Mouse (Mus musculus) bone marrow, adult 2 months (tissue): ENCODE data around the gene Fhl2.

Experiments
- CTCF ChIP-seq: fragments of 200-500 bp; IDR thresholded peaks from 2 replicates; pipeline ENCODE4 v1.5.1; 2011; ENCODE audit warnings: low read length, control low read depth; ENCODE audit not compliant: control insufficient read depth, insufficient read depth
- POLR2A ChIP-seq: fragments of 200-500 bp; IDR thresholded peaks from 2 replicates; pipeline ENCODE4 v1.6.1; 2011; ENCODE audit warnings: low read depth, mild to moderate bottlenecking, control low read depth, low read length, borderline replicate concordance; ENCODE audit not compliant: control insufficient read depth

- no peak for TF ChIP-seq CTCF
- no peak for TF ChIP-seq POLR2A
These were observed 69.6 kb downstream of the Fhl2 start for GRCm38 (mm10) chr1:43127196-43127595.
